ENCODE assay signal across 13 mouse cellular contexts in genomic region chr14:105164793-105165192, GRCm38 (mm10). TPM values are rescaled to one million over a fixed set of nuclear protein-coding genes. Genes with fewer than 3 reads are reported as not detected.
DNase-seq lines count a peak whose midpoint lies in the region; ATAC-seq and TF ChIP-seq lines count a peak whose summit lies in the region.
"Had no signal": no experiment of that assay in that cellular context is flagged by ENCODE, and none has a peak within 500 bp of the region (broad histone marks: within the 10 kb centered on the region; RNA-seq: fewer than 3 reads in every experiment).

No protein-coding gene starts in this region.

- TF ChIP-seq POLR2A in small intestine, adult 2 months (IDR thresholded peaks at IDR 0.05; ENCODE audit: low read depth, low read length) = no peak

- no peak for DNase-seq in midbrain, embryonic 14.5 days
- no peak for DNase-seq in G1E (ENCODE audit: low spot score)
- DNase-seq in embryo, embryonic 9.5 days (ENCODE audit: extremely low spot score) = no peak
- DNase-seq in kidney, adult 8-10 months = no peak
- DNase-seq: adrenal gland, adult 8-10 months had no signal

- H3K27ac ChIP-seq in midbrain, embryonic 12.5 days (replicated peaks) = no peak overlapping the region
- H3K27ac ChIP-seq in midbrain, embryonic 14.5 days (replicated peaks; ENCODE audit: low read depth, low read length) = no peak overlapping the region
- peak overlapping the region; percentile 37; the same call in 1 of the 2 replicates for H3K27ac ChIP-seq in small intestine, adult 2 months (ENCODE audit: insufficient read depth, low read depth, low read length)
- H3K27ac ChIP-seq: hindbrain, embryonic 14.5 days; kidney, postnatal 0 days; left cerebral cortex, adult 2 months; macrophage had no signal

- no peak overlapping the region for H3K4me2 ChIP-seq in midbrain, embryonic 12.5 days (replicated peaks)
- H3K4me2 ChIP-seq in midbrain, embryonic 14.5 days (ENCODE audit: low read length) = no peak overlapping the region
- H3K4me2 ChIP-seq: heart, embryonic 11.5 days; hindbrain, embryonic 14.5 days had no signal

- no peaks in the 10 kb centered on the region for H3K9me3 ChIP-seq in midbrain, embryonic 12.5 days
- H3K9me3 ChIP-seq in midbrain, embryonic 14.5 days (ENCODE audit: control insufficient read depth, low read length) = no peaks in the 10 kb centered on the region
- H3K9me3 ChIP-seq in G1E (replicated peaks) = no peaks in the 10 kb centered on the region

- peak; percentile 56; the same call in 1 of the 2 replicates for ATAC-seq in midbrain, embryonic 12.5 days (ENCODE audit: low FRiP score, low read depth)
- no peak for ATAC-seq in midbrain, embryonic 14.5 days (ENCODE audit: low FRiP score, low TSS enrichment)
- peak; percentile 43 for ATAC-seq in G1E (ENCODE audit: extremely low read depth, insufficient number of reproducible peaks, low FRiP score, poor library complexity, severe bottlenecking)
- peak; percentile 84 to 92 for ATAC-seq in hematopoietic stem cell, adult 5-6 weeks (replicated peaks in 1 of 2; ENCODE audit: insufficient read depth in 1 of 2, low FRiP score in 2 of 2, low TSS enrichment in 1 of 2, low read depth in 1 of 2, poor library complexity in 2 of 2, severe bottlenecking in 2 of 2)

- H3K4me1 ChIP-seq in midbrain, embryonic 12.5 days = peaks cover 11% of the 10 kb centered on the region; the same call in 1 of the 2 replicates
- no peaks in the 10 kb centered on the region for H3K4me1 ChIP-seq in midbrain, embryonic 14.5 days (ENCODE audit: control insufficient read depth, insufficient read depth, low read length)
- H3K4me1 ChIP-seq in G1E (ENCODE audit: insufficient read depth, low read depth, low read length) = peaks cover 29% of the 10 kb centered on the region
- peaks cover 6% of the 10 kb centered on the region; the same call in 1 of the 2 replicates for H3K4me1 ChIP-seq in small intestine, adult 2 months (ENCODE audit: control insufficient read depth, insufficient read depth, insufficient read length, low read length)

- TF ChIP-seq CTCF in G1E (IDR thresholded peaks at IDR 0.05; ENCODE audit: low read depth, low read length) = no peak
- no peak for TF ChIP-seq CTCF in small intestine, adult 2 months (IDR thresholded peaks at IDR 0.05; ENCODE audit: extremely low read depth, insufficient read length, insufficient replicate concordance, low read depth, low read length)

- H3K9ac ChIP-seq in midbrain, embryonic 12.5 days (replicated peaks) = no peak overlapping the region
- no peak overlapping the region for H3K9ac ChIP-seq in midbrain, embryonic 14.5 days (replicated peaks; ENCODE audit: low read length)
- H3K9ac ChIP-seq: hindbrain, embryonic 14.5 days had no signal

- H3K36me3 ChIP-seq in midbrain, embryonic 12.5 days = no peaks in the 10 kb centered on the region
- H3K36me3 ChIP-seq in midbrain, embryonic 14.5 days (ENCODE audit: control insufficient read depth, insufficient read depth, low read length) = no peaks in the 10 kb centered on the region
- peaks cover 36% of the 10 kb centered on the region for H3K36me3 ChIP-seq in G1E (replicated peaks)
- peaks cover 2% of the 10 kb centered on the region; the same call in 1 of the 2 replicates for H3K36me3 ChIP-seq in small intestine, adult 2 months (ENCODE audit: control insufficient read depth, insufficient read depth, low read length)

- WGBS in midbrain, embryonic 12.5 days = 65% methylated on average over 4 of the region's 4 CpGs
- WGBS in midbrain, embryonic 14.5 days = 63% methylated on average over 4 of the region's 4 CpGs
- 15% methylated on average over 4 of the region's 4 CpGs for WGBS in small intestine, adult 2 months

- H3K4me3 ChIP-seq in midbrain, embryonic 12.5 days = no peak overlapping the region
- H3K4me3 ChIP-seq in midbrain, embryonic 14.5 days (replicated peaks; ENCODE audit: low read depth, low read length) = no peak overlapping the region
- no peak overlapping the region for H3K4me3 ChIP-seq in G1E (ENCODE audit: low read depth, low read length)
- H3K4me3 ChIP-seq in small intestine, adult 2 months (ENCODE audit: low read depth, low read length) = no peak overlapping the region
- H3K4me3 ChIP-seq: left cerebral cortex, adult 2 months had no signal

- H3K27me3 ChIP-seq in midbrain, embryonic 12.5 days = no peaks in the 10 kb centered on the region
- no peaks in the 10 kb centered on the region for H3K27me3 ChIP-seq in midbrain, embryonic 14.5 days (ENCODE audit: control insufficient read depth, insufficient read depth, low read length)
- H3K27me3 ChIP-seq in G1E (ENCODE audit: insufficient read depth, low read length) = no peaks in the 10 kb centered on the region
- H3K27me3 ChIP-seq in small intestine, adult 2 months (ENCODE audit: control insufficient read depth, insufficient read depth, low read length) = no peaks in the 10 kb centered on the region

RNA-seq across cellular contexts. Expression of gene Rbm26, which starts 12.3 kb away (rescaled TPM):
- 44.9 and 49.7 TPM in 2 replicates for polyA plus RNA-seq in midbrain, embryonic 12.5 days (2016; fragmentation: Nextera tagmentation; extraction: Ambion mirVana)
- polyA plus RNA-seq in midbrain, embryonic 14.5 days (2014; fragmentation: Nextera tagmentation; extraction: Ambion mirVana) = 46.2 and 47.3 TPM in 2 replicates
- total RNA-seq in G1E (2014; fragmentation: Nextera tagmentation) (202 and 223 TPM in 2 replicates), G1E (2017) (81.0 and 94.8 TPM in 2 replicates)
- 19.1 and 25.6 TPM in 2 replicates for polyA plus RNA-seq in G1E (2012)
- 97.7 and 104 TPM in 2 replicates for total RNA-seq in hematopoietic stem cell, adult 5-6 weeks (2017)
- polyA plus RNA-seq in small intestine, adult 2 months (2012; rRNA removed) = 3.7 and 6.0 TPM in 2 replicates
